In the genomic region with DNA sequence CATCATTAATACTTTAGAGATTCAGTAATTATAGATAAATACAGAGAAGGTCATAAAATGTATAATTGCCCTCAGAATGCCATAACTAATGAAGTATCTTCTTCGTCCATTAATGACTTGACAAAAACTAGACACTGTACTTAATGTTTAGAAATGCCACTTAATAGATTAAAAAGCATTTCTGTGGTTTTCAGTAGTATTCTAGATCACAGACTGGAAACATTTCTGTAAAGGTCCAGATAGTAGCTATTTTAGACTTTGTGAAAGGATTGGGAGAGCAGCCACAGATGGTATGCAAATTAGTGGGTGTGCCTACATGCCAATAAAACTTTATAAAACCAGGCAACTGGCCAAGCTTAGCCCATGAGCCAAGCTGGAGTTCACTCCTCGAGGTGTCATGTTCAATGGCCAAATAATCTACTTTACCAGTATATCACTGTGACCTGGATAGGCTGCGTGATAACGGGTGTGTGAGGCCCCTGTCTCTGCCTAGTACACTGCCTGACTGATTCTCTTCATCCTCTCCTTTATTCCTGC, we compare ENCODE assay signal across 16 mouse cellular contexts.
DNase-seq lines count a peak whose midpoint lies in the region; ATAC-seq lines count a peak whose summit lies in the region.
"Had no signal": no experiment of that assay in that cellular context is flagged by ENCODE, and none has a peak within 500 bp of the region (broad histone marks: within the 10 kb centered on the region; RNA-seq: fewer than 3 reads in every experiment).

No protein-coding gene starts in this region.

- 63% methylated on average over 4 of the region's 4 CpGs for WGBS in heart, embryonic 12.5 days
- WGBS in midbrain, embryonic 14.5 days = 79% methylated on average over 4 of the region's 4 CpGs
- WGBS in midbrain, embryonic 15.5 days = 67% methylated on average over 4 of the region's 4 CpGs

- H3K4me1 ChIP-seq in heart, embryonic 12.5 days (replicated peaks) = peaks cover 22% of the 10 kb centered on the region
- no peaks in the 10 kb centered on the region for H3K4me1 ChIP-seq in midbrain, embryonic 14.5 days (ENCODE audit: control insufficient read depth, insufficient read depth, low read length)
- H3K4me1 ChIP-seq in midbrain, embryonic 15.5 days = peaks cover 4% of the 10 kb centered on the region; the same call in 1 of the 2 replicates

- no peaks in the 10 kb centered on the region for H3K36me3 ChIP-seq in heart, embryonic 12.5 days
- no peaks in the 10 kb centered on the region for H3K36me3 ChIP-seq in midbrain, embryonic 14.5 days (ENCODE audit: control insufficient read depth, insufficient read depth, low read length)
- H3K36me3 ChIP-seq in midbrain, embryonic 15.5 days (replicated peaks) = no peaks in the 10 kb centered on the region
- H3K36me3 ChIP-seq: G1E; heart, embryonic 15.5 days; limb, embryonic 13.5 days; neural tube, embryonic 13.5 days had no signal

- no peak overlapping the region for H3K27ac ChIP-seq in heart, embryonic 12.5 days (ENCODE audit: poor library complexity, severe bottlenecking)
- H3K27ac ChIP-seq in midbrain, embryonic 14.5 days (replicated peaks; ENCODE audit: low read depth, low read length) = no peak overlapping the region
- H3K27ac ChIP-seq in midbrain, embryonic 15.5 days = no peak overlapping the region
- H3K27ac ChIP-seq: heart, embryonic 15.5 days; limb, embryonic 13.5 days; neural tube, embryonic 13.5 days had no signal

- H3K9me3 ChIP-seq in heart, embryonic 12.5 days (replicated peaks) = no peaks in the 10 kb centered on the region
- H3K9me3 ChIP-seq in midbrain, embryonic 14.5 days (ENCODE audit: control insufficient read depth, low read length) = no peaks in the 10 kb centered on the region
- no peaks in the 10 kb centered on the region for H3K9me3 ChIP-seq in midbrain, embryonic 15.5 days
- H3K9me3 ChIP-seq: G1E; heart, embryonic 15.5 days; limb, embryonic 13.5 days; neural tube, embryonic 13.5 days had no signal

- no peaks in the 10 kb centered on the region for H3K27me3 ChIP-seq in heart, embryonic 12.5 days (replicated peaks)
- no peaks in the 10 kb centered on the region for H3K27me3 ChIP-seq in midbrain, embryonic 14.5 days (ENCODE audit: control insufficient read depth, insufficient read depth, low read length)
- H3K27me3 ChIP-seq in midbrain, embryonic 15.5 days (replicated peaks) = no peaks in the 10 kb centered on the region
- H3K27me3 ChIP-seq: heart, embryonic 15.5 days; limb, embryonic 13.5 days; neural tube, embryonic 13.5 days had no signal

- H3K4me3 ChIP-seq in heart, embryonic 12.5 days = no peak overlapping the region
- H3K4me3 ChIP-seq in midbrain, embryonic 14.5 days (replicated peaks; ENCODE audit: low read depth, low read length) = no peak overlapping the region
- no peak overlapping the region for H3K4me3 ChIP-seq in midbrain, embryonic 15.5 days
- H3K4me3 ChIP-seq: heart, embryonic 15.5 days; limb, embryonic 13.5 days; neural tube, embryonic 13.5 days had no signal

- H3K9ac ChIP-seq in heart, embryonic 12.5 days = no peak overlapping the region
- no peak overlapping the region for H3K9ac ChIP-seq in midbrain, embryonic 14.5 days (replicated peaks; ENCODE audit: low read length)
- H3K9ac ChIP-seq in midbrain, embryonic 15.5 days = no peak overlapping the region
- H3K9ac ChIP-seq: heart, embryonic 15.5 days; limb, embryonic 13.5 days; neural tube, embryonic 13.5 days had no signal

- no peak overlapping the region for H3K4me2 ChIP-seq in heart, embryonic 12.5 days
- no peak overlapping the region for H3K4me2 ChIP-seq in midbrain, embryonic 14.5 days (ENCODE audit: low read length)
- H3K4me2 ChIP-seq in midbrain, embryonic 15.5 days = no peak overlapping the region
- H3K4me2 ChIP-seq: heart, embryonic 15.5 days; limb, embryonic 13.5 days; neural tube, embryonic 13.5 days had no signal

- peak; percentile 9 to 13 for DNase-seq in heart, adult 18-20 months
- DNase-seq in layer of hippocampus, adult 18-20 months (ENCODE audit: low spot score in 2 of 2) = peak; percentile 6 to 12
- no peak for DNase-seq in layer of hippocampus, postnatal 36 days
- DNase-seq in midbrain, embryonic 14.5 days = peak; percentile 22
- DNase-seq in telencephalon, adult 2 months (ENCODE audit: low read depth, low spot score) = peak; percentile 35
- DNase-seq: adrenal gland, postnatal 10 days; cerebellum, adult 9-10 months; gastrocnemius, postnatal 36 days; kidney, adult 8-10 months; thymus, adult 18-20 months had no signal

- ATAC-seq in heart, embryonic 12.5 days (ENCODE audit: insufficient number of reproducible peaks, low FRiP score) = no peak
- ATAC-seq in midbrain, embryonic 14.5 days (ENCODE audit: low FRiP score, low TSS enrichment) = no peak
- ATAC-seq in midbrain, embryonic 15.5 days (replicated peaks) = no peak

Comparison
In these comparisons a context has a peak if more than half of its experiments do, and no peak if none do; other contexts are left out.
1. DNase-seq: peak in heart, adult 18-20 months (2 of 2), layer of hippocampus, adult 18-20 months (2 of 2), midbrain, embryonic 14.5 days (single experiment) and telencephalon, adult 2 months (single experiment); none in layer of hippocampus, postnatal 36 days (0 of 2).